Mouse (Mus musculus): ENCODE data around the gene Kidins220. TPM values are rescaled to one million over a fixed set of nuclear protein-coding genes. Genes with fewer than 3 reads are reported as not detected.
A peak's percentile ranks its signal among the peaks of the same experiment; 100 is the strongest.

Gene Kidins220
- polyA plus RNA-seq, 1 experiment: 72.1 TPM

- H3K36me3 ChIP-seq (ENCODE audit: control insufficient read depth, insufficient read depth, low read length): peaks cover 53% of the 10 kb centered on the region
- WGBS: 97% methylated on average over 7 of the region's 7 CpGs
- no peak overlapping the region for H3K4me3 ChIP-seq (ENCODE audit: control insufficient read depth, insufficient read depth, low read length)
- H3K27ac ChIP-seq (ENCODE audit: control insufficient read depth, insufficient read depth, low read length): no peak overlapping the region
- no peaks in the 10 kb centered on the region for H3K27me3 ChIP-seq (ENCODE audit: control insufficient read depth, insufficient read depth, low read length)
- TF ChIP-seq CTCF (IDR thresholded peaks at IDR 0.05; ENCODE audit: borderline replicate concordance, control insufficient read depth, extremely low read depth, insufficient read depth, low read length, poor library complexity) (no peak), POLR2A (IDR thresholded peaks at IDR 0.05; ENCODE audit: control insufficient read depth, extremely low read depth, insufficient read depth, low read length, poor library complexity) (no peak)
- no peak for DNase-seq
- H3K4me1 ChIP-seq (replicated peaks; ENCODE audit: control insufficient read depth, insufficient read depth, low read length): peaks cover 27% of the 10 kb centered on the region
Measured at GRCm38 (mm10) chr12:25014938-25015337, 40.2 kb downstream of the Kidins220 start.

- DNase-seq: no peak
- WGBS: 65% methylated on average over 4 of the region's 4 CpGs
- Histone ChIP-seq H3K36me3 (ENCODE audit: control insufficient read depth, insufficient read depth, low read length) (peaks cover 53% of the 10 kb centered on the region), H3K4me3 (ENCODE audit: control insufficient read depth, insufficient read depth, low read length) (no peak overlapping the region), H3K27me3 (ENCODE audit: control insufficient read depth, insufficient read depth, low read length) (no peaks in the 10 kb centered on the region), H3K4me1 (replicated peaks; ENCODE audit: control insufficient read depth, insufficient read depth, low read length) (peaks cover 14% of the 10 kb centered on the region), H3K27ac (ENCODE audit: control insufficient read depth, insufficient read depth, low read length) (no peak overlapping the region)
- no peak for TF ChIP-seq CTCF (IDR thresholded peaks at IDR 0.05; ENCODE audit: borderline replicate concordance, control insufficient read depth, extremely low read depth, insufficient read depth, low read length, poor library complexity)
- no peak for TF ChIP-seq POLR2A (IDR thresholded peaks at IDR 0.05; ENCODE audit: control insufficient read depth, extremely low read depth, insufficient read depth, low read length, poor library complexity)
Measured at GRCm38 (mm10) chr12:25016995-25017394, 42.3 kb downstream of the Kidins220 start.

- H3K27me3 ChIP-seq (ENCODE audit: control insufficient read depth, insufficient read depth, low read length): no peaks in the 10 kb centered on the region
- H3K4me1 ChIP-seq (replicated peaks; ENCODE audit: control insufficient read depth, insufficient read depth, low read length): no peaks in the 10 kb centered on the region
- no peak overlapping the region for H3K27ac ChIP-seq (ENCODE audit: control insufficient read depth, insufficient read depth, low read length)
- no peak for TF ChIP-seq POLR2A (IDR thresholded peaks at IDR 0.05; ENCODE audit: control insufficient read depth, extremely low read depth, insufficient read depth, low read length, poor library complexity)
- no peak for TF ChIP-seq CTCF (IDR thresholded peaks at IDR 0.05; ENCODE audit: borderline replicate concordance, control insufficient read depth, extremely low read depth, insufficient read depth, low read length, poor library complexity)
- DNase-seq: no peak
- WGBS: 96% methylated on average over 5 of the region's 5 CpGs
- H3K36me3 ChIP-seq (ENCODE audit: control insufficient read depth, insufficient read depth, low read length): peaks cover 39% of the 10 kb centered on the region
- no peak overlapping the region for H3K4me3 ChIP-seq (ENCODE audit: control insufficient read depth, insufficient read depth, low read length)
Measured at GRCm38 (mm10) chr12:25021057-25021456, 46.3 kb downstream of the Kidins220 start.

GRCm38 (mm10) chr12:25024862-25025545 is 50.3 kb downstream of the Kidins220 start:
- Histone ChIP-seq H3K36me3 (ENCODE audit: control insufficient read depth, insufficient read depth, low read length) (peaks cover 11% of the 10 kb centered on the region; the same call in 1 of the 2 replicates), H3K27me3 (ENCODE audit: control insufficient read depth, insufficient read depth, low read length) (no peaks in the 10 kb centered on the region), H3K4me1 (replicated peaks; ENCODE audit: control insufficient read depth, insufficient read depth, low read length) (no peaks in the 10 kb centered on the region), H3K4me3 (ENCODE audit: control insufficient read depth, insufficient read depth, low read length) (no peak overlapping the region), H3K27ac (ENCODE audit: control insufficient read depth, insufficient read depth, low read length) (no peak overlapping the region)
- DNase-seq: peak; percentile 35
- no peak for TF ChIP-seq POLR2A (IDR thresholded peaks at IDR 0.05; ENCODE audit: control insufficient read depth, extremely low read depth, insufficient read depth, low read length, poor library complexity)
- peak; percentile 32; the same call in 1 of the 2 replicates for TF ChIP-seq CTCF (IDR thresholded peaks at IDR 0.05; ENCODE audit: borderline replicate concordance, control insufficient read depth, extremely low read depth, insufficient read depth, low read length, poor library complexity)
- 89% methylated on average over 9 of the region's 9 CpGs for WGBS

GRCm38 (mm10) chr12:25026308-25026707 is 51.6 kb downstream of the Kidins220 start:
- no peaks in the 10 kb centered on the region for H3K27me3 ChIP-seq (ENCODE audit: control insufficient read depth, insufficient read depth, low read length)
- WGBS: 98% methylated on average over 7 of the region's 7 CpGs
- DNase-seq: no peak
- no peak overlapping the region for H3K27ac ChIP-seq (ENCODE audit: control insufficient read depth, insufficient read depth, low read length)
- TF ChIP-seq CTCF (IDR thresholded peaks at IDR 0.05; ENCODE audit: borderline replicate concordance, control insufficient read depth, extremely low read depth, insufficient read depth, low read length, poor library complexity) (no peak), POLR2A (IDR thresholded peaks at IDR 0.05; ENCODE audit: control insufficient read depth, extremely low read depth, insufficient read depth, low read length, poor library complexity) (no peak)
- 0 out of 2 replicates have a peak, but pooled peaks cover 4% of the 10 kb centered on the region for H3K36me3 ChIP-seq (ENCODE audit: control insufficient read depth, insufficient read depth, low read length)
- H3K4me1 ChIP-seq (replicated peaks; ENCODE audit: control insufficient read depth, insufficient read depth, low read length): no peaks in the 10 kb centered on the region
- no peak overlapping the region for H3K4me3 ChIP-seq (ENCODE audit: control insufficient read depth, insufficient read depth, low read length)

- 71% methylated on average over 2 of the region's 2 CpGs for WGBS
- no peaks in the 10 kb centered on the region for H3K4me1 ChIP-seq (replicated peaks; ENCODE audit: control insufficient read depth, insufficient read depth, low read length)
- TF ChIP-seq POLR2A (IDR thresholded peaks at IDR 0.05; ENCODE audit: control insufficient read depth, extremely low read depth, insufficient read depth, low read length, poor library complexity) (no peak), CTCF (IDR thresholded peaks at IDR 0.05; ENCODE audit: borderline replicate concordance, control insufficient read depth, extremely low read depth, insufficient read depth, low read length, poor library complexity) (no peak)
- H3K36me3 ChIP-seq (ENCODE audit: control insufficient read depth, insufficient read depth, low read length): 0 out of 2 replicates have a peak, but pooled peaks cover 8% of the 10 kb centered on the region
- no peak overlapping the region for H3K4me3 ChIP-seq (ENCODE audit: control insufficient read depth, insufficient read depth, low read length)
- peak; percentile 54 for DNase-seq
- no peaks in the 10 kb centered on the region for H3K27me3 ChIP-seq (ENCODE audit: control insufficient read depth, insufficient read depth, low read length)
- H3K27ac ChIP-seq (ENCODE audit: control insufficient read depth, insufficient read depth, low read length): no peak overlapping the region
Measured at GRCm38 (mm10) chr12:25027416-25027815, 52.7 kb downstream of the Kidins220 start.

All from thymus, adult 2 months (tissue).